Mouse (Mus musculus): ENCODE data around the gene Gm17581.

DNA sequence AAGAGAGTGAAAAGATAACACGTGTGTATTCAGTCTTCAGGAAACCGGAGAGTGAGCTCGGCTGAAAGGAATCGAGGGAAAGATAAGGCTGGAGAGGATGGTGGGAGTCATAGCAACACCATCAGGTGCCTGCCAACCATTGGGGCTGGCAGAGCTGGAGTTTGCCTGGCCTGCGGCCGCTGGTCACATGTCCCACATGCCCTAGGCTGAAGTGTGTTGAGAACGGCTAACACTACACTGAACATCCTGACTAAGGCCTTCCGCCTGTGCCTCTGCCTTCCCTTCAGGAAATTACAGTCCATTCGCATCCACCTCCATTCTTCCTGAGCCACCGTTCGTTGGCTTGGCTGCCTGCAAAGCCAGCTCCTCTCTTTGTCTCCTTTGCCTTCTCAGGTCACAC is 6.5 kb upstream of the Gm17581 start:
- TF ChIP-seq POLR2A (IDR thresholded peaks at IDR 0.05; ENCODE audit: extremely low read depth, insufficient read depth, low read length) = no peak
- no peak for TF ChIP-seq CTCF (IDR thresholded peaks at IDR 0.05; ENCODE audit: low read depth, low read length)
